Mouse (Mus musculus) telencephalon, adult 2 months (tissue): ENCODE measurements around the gene Mindy1.

Experiments used
- DNase-seq: peaks from one replicate; pipeline ENCODE4 v3.0.0-alpha.2; 2011; ENCODE audit warnings: low read depth, low spot score

Mindy1 gene

DNA sequence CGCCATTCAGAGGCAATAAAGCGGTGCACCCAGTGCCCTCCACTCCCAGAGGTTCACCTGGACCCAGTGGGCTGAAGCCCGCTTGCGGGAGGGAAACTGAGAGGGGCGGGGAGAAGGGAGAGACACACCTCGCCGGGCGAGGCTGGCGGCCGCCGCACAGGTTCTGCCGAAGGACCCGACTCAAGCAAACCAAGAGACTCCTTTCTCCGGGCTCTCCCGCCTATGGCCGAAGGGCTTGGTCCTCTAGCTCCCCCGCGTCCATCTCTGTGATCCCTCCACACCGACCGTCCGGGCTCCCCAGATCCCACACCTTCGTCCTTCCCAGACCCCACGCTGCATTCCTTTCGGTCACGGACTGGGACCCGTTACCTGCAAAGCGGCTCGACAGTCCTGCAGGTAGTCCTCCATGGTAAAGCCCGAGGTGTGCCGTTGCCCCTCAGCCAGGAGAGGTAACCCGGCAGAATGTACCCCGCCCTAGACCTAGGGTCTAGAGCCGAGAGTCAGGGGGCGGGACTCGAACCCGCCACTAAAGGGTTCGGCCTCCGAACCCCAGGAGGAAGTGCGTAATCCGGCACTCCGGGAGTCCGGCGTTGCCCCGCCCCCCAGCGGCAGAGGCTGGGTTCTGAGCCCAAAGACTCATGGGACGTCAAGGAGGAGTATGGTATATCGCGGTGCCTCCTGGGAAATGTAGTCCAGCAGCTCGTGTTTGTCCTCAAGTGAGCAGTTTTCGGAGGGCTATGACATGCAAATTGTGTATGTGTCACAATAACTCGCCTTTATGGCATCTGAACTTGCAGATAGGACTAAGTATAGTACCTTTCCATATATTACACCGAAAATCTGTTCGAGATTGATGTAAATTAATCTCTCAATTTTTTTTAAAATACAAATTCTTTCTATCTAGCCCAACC, at the start of gene Mindy1, which contains the start of gene Prune1:
Gene Mindy1 (plus strand): TSS at position 130 of the 911 bp plus-strand sequence.
Gene Prune1 (minus strand): TSS at position 861 of the 911 bp plus-strand sequence.
- peak; percentile 97 for DNase-seq

DNA sequence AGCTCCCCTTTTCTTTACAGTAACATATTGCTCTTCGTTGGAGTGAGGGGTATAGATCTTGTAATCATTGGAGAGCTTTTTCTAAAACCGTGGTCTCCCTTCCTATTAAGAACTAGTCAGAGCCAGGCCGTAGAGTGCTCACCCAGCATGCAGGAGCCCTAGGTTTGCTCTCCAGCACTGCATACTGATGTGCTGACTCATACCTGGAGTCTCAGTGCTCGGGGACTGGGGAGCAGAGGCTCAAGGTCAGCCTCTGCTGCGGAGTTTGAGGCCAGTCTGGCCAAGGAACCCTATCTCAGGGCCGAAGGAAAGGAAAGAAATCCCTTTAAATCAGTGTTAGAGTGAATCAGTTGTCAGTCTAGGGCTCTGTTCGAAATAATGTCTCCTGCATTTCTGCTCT, 48.4 kb upstream of the Mindy1 start:
- DNase-seq, result no peak

DNA sequence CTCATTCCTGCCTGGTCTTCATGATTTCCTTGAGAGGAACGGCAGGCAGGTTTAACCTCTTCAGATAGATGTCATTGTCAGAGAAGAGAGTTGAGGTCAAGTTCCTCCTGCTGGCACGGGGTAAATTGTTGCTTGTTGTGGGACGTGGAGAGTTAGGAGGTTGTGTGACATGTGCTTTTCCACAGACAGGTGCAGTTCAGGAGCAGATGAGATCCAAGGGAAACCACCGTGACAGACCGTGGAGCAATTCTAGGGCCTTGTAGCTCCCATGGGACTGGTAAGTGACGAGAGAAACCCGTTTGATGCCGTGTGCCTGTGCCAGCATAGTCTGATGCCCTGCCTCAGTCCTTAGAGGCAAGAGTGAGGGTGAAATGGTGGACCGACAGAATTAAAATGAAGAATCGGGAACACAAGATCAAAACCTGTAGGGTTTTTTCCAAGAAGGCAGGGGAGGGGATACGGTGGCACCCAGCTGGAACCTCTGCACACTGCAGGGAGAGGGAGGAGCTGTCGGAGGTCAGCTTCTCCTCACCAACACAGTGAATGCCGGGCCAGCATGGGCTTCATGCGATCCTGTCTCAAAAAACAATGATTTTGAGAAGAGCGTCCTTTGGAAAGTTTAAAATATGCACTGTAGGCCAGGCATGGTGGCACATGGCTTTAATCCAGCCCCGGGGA, 47.7 kb upstream of the Mindy1 start:
- DNase-seq, result no peak

DNA sequence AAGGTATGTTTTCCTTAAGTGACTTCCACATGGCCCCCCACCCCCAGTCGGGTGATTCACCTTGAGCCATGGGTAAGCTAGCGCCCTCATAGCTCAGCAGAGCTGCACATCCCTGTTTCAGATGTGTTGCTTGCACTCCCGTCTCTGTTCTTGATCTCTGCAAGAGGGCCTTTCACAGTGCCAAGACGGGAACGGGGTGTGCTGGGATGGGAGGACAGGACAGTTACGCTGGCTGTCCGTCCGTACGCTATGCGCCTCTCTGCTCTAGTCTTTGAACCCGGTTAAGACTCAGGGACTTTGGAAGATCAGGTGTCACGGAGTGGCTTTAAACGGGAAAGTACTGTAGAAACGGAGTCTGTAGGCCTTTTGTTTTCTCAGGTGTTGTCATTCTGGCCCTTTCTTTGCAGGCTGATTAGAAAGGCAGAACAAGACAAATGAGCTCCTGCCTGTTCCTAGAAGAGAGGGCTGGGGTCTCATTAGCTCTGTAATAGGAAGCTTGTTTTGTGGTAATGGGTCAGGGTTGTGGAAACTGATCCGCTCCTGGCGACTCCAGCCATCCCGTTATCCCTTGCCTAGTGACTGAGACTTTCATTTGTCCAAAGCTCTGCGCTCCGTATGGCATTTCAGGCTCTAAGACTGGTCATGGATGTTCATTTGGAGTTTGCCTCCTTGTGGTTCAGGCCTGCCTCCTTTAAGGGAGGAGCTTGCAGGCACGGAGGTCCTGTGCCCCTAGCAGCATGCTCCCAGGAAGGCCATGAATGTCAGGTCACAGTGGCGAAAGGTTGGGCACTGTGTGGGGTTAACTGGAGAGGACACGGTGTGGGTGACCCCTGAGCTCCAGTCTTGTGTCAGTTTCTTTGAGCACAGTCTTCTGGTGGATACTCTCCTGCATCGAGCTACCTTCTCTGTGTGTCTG, 45.5 kb upstream of the Mindy1 start:
- no peak for DNase-seq

DNA sequence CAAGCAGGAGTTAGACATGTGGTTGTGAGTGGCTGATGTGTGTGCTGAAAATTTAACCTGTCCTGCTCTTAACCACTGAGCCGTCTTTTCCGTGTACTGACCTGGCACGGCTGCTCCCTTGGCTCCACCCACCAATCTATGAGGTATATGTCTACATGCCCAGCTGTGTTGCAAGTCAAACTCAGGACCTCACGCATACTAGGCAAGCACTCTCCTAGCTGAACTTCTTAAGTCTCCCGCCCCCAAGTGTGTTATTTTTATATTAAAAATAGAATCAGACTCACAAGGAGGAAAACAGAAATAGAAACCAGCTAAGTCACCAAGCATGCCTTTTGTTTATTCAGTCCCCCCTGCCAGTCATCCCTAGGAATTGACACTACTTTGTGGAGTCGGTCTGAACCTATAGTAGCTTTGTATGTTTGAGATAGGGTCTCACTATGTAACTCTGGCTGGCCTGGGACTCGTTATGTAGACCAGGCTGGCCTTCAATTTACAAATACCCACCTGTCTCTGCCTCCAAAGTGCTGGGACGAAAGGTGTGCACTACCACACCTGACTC, 43.5 kb upstream of the Mindy1 start:
- DNase-seq, result no peak

- DNase-seq, result no peak
Observed at GRCm38 (mm10) chr3:95239022-95239421, 42.1 kb upstream of the Mindy1 start.

- DNase-seq, result no peak
Observed at GRCm38 (mm10) chr3:95239971-95240370, 41.2 kb upstream of the Mindy1 start.

GRCm38 (mm10) chr3:95240900-95241299, 40.2 kb upstream of the Mindy1 start:
- DNase-seq, result no peak

DNA sequence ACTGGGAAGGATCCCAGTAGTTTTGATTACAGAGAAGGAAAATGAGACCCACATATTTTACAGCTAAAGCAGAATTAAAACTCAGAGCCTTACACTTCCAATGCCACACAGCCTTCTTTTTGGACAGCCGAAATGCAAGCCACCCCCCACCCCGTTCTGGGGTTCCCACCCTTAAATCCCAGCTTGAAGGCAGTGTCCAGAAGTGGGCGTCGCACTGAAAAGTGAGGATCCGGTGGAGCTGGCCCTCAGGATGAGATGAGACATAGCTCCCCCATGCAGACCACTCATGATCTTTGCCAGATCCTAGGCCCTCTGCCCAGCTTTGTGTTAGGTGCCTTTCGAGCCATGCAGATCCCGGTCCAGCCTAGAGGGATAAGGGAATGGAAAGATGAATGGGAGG, 39.6 kb upstream of the Mindy1 start, which contains the start of gene Gm128:
Gene Gm128 (minus strand): TSS at position 101 of the 400 bp plus-strand sequence.
- DNase-seq, result no peak

- DNase-seq, result no peak
Observed at GRCm38 (mm10) chr3:95243086-95243485, 38.1 kb upstream of the Mindy1 start.

DNA sequence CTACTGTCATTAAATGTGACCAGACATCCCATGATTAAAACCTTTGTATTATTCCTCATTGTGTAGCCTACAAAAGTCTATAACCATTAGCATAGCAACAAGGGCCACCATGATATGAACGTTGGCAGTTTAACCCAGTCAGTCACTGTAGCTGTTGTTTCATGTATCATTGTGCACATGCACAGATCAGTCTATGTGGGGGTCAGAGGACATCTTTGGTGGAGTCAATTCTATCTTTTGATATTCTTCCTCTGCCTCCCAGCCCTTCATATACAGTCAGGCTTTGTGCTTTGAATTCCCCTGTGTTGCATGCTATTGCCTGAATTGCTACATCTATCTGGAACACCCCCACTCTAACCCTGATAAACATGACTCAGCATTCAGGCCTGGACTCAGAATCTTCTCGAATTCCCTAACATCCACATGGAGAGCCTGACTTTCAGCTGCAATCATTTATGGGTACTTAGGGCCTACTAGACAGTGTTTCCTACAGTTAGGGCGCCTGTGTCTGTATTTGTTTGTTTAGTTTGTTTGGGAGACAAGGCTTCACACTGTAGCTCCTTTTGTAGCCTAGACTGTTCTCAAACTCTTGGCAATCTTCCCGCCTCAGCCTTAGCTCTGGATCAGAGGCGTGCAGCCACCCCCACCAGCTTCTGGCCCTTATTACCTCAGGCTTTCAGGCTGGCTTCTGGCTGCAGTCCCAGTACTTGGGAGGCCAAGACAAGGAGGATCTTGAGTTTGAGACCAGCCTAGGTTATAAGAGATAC, 34.5 kb upstream of the Mindy1 start:
- no peak for DNase-seq

DNA sequence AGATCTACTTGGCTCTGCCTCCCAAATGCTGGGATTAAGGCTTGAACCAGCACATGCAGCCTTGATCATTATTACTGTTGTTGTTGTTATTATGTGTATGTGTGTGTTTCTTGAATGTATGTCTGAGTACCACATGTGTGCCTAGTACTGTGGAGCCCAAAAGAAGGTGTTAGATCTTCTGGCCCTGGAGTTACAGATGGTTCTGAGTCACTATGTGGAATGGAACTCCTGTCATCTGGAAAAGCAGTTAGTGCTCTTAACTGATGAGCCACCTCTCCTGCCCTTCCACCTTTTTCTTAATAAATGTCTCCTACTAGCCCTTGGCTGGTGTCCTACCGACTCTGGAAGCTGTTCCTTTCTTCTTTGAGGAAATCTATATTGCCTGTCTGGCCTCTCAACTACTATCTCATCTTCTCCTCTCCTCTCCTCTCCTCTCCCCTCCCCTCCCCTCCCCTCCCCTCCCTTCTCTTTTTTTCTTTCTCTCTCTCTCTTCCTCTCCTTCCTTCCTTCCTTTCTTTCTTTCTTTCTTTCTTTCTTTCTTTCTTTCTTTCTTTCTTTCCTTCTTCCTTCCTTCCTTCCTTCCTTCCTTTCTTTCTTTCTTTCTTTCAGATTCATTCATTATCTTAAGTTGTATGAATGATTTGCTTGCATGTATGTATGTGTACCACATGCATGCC, 33.3 kb upstream of the Mindy1 start:
- DNase-seq, result no peak

DNA sequence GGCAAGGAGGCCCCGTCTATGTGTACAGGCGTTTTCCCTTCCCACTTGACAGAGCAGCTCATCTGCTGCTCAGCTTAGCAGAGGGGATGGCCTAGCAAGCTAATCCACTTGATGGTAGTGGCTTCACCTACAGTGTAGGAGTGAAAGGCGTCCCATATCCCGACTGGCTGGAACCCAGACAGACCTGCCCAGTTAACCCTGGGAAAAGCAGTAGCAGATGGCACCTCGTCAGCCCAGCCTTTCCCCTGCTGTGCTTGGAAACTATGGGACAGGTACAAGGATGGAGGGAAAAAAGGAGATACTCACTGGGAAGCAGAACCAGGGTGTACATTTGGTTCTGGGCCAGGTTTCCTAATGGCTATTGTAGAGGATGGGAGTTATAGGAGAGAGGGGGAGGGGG, 30.8 kb upstream of the Mindy1 start:
- DNase-seq, result no peak

DNA sequence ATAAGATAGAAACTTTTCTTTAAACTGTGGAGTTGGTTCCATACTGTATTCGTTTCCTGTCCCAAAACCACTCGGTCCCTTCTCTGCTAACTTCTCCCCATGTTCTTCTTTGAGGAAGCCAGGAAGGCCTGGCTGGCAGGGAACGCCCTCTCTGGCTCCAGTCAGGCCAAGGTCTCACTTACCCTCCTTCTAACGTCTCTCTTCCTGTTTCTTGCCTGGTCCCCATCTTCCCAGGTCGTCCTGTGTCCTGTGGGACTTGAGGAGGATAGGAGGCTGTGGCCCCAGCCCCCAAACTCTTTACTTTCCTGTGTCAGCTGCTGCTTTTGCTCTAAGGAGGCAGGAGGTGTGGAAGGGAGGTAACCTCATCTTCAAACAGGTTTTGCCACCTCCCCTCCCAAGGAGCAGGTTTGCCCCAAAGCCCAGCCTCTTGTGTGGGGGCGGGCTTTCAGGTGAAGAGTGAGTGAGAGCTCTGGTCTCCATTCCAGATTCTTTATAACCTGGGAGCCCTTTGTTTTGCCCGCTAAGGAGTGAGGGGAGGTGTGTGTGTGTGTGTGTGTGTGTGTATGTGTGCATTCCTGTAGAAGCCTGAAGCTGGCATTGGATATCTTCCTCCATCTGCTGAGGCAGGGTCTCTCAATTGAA, 30.2 kb upstream of the Mindy1 start, which contains the start of gene Bnipl:
Gene Bnipl (minus strand): TSS at position 411 of the 642 bp plus-strand sequence.
- no peak for DNase-seq

- no peak for DNase-seq
Observed at GRCm38 (mm10) chr3:95256931-95257330, 24.2 kb upstream of the Mindy1 start.

DNA sequence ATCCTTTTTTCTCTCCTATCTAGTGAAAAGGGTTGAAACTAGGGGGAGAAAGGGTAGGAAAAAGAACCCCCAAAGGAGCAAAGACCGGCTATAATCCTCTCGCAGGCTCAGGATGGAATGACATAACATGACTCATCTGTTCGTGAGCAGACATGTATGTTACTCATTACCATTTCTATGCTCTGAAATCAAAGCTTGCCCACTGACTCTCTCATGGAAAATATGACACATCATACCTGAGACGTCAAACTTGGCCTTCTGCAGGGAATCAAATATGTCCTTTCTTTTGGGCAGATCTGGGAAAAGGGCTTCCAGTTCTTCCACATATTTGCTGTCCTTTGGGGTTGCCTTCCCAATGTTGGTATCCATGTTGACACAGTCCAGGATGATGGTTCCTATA, 19.2 kb upstream of the Mindy1 start:
- no peak for DNase-seq

DNA sequence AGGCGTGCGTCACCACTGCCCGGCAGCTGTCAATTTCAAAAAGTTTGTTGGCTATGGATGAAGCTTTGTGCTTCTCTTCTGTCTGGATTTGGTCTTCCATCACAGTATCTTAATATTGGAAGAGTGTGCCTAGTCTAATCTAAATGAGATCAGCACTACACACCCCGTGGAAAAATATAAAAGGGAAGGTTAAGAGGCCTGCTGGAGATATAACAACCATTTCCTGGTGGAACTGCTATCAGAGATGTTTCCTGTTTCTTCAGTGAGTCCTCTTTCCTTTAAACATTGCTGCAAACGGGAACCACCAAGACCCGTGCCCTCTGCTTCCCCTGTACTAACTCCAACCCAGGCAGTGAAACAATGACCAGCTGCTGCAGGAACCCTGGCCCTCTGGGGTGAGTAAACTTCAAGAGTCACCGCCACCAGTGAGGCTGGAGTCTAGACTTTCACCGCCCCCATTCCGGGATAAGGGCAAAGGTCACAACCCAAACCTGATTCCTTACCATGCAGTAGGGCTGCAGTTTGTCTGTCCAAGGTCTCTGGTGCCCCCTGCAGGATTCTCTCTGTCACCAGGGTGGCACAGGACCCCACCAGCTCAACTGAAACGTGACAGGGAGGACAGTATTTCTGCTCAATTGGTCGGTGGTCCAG, 17.9 kb upstream of the Mindy1 start:
- no peak for DNase-seq

DNA sequence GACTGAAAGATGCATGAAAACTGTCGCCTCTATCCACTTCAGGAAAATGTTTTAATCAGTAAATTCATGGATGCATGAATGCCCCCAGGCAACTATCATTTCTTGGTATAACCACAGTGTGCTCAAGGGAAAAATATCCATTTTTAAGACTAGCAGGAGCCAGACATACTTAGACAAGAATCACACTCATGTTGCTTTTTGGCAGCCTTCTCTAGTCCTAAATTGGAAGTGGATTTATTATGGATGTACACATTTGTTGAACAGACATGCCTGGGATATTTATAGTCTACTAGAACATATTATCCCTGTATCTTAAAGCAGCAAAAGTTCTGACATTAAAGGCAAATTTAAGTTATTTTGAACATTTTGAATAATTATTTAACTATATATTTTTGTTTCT, 16.4 kb upstream of the Mindy1 start:
- peak; percentile 72 for DNase-seq

GRCm38 (mm10) chr3:95266052-95266451, 15.1 kb upstream of the Mindy1 start:
- DNase-seq, result no peak
